Comparison of ENCODE assay signal across 25 mouse cellular contexts in genomic region chr1:86834988-86835387, GRCm38 (mm10).
DNase-seq lines count a peak whose midpoint lies in the region; ATAC-seq and TF ChIP-seq lines count a peak whose summit lies in the region.
"Had no signal": no experiment of that assay in that cellular context is flagged by ENCODE, and none has a peak within 500 bp of the region (broad histone marks: within the 10 kb centered on the region; RNA-seq: fewer than 3 reads in every experiment).

No protein-coding gene starts in this region.

- H3K27me3 ChIP-seq in heart, embryonic 16.5 days (ENCODE audit: control insufficient read depth, insufficient read depth, low read length): no peaks in the 10 kb centered on the region
- H3K27me3 ChIP-seq: embryonic facial prominence, embryonic 13.5 days; forebrain, embryonic 15.5 days; Patski had no signal

- 46% methylated on average over 2 of the region's 2 CpGs for WGBS in heart, embryonic 16.5 days
- 65% methylated on average over 2 of the region's 2 CpGs for WGBS in olfactory bulb, adult 2 months

- no peak overlapping the region for H3K4me3 ChIP-seq in heart, embryonic 16.5 days (ENCODE audit: low read length)
- no peak overlapping the region for H3K4me3 ChIP-seq in layer of hippocampus, adult 2 months
- H3K4me3 ChIP-seq in olfactory bulb, adult 2 months (ENCODE audit: insufficient read depth, low read depth, low read length): no peak overlapping the region
- H3K4me3 ChIP-seq: embryonic facial prominence, embryonic 13.5 days; forebrain, embryonic 10.5 days; forebrain, embryonic 15.5 days had no signal

- no peaks in the 10 kb centered on the region for H3K36me3 ChIP-seq in heart, embryonic 16.5 days (ENCODE audit: control insufficient read depth, insufficient read depth)
- H3K36me3 ChIP-seq: embryonic facial prominence, embryonic 13.5 days; forebrain, embryonic 10.5 days; forebrain, embryonic 15.5 days had no signal

- 0 out of 2 replicates have a peak, but pooled peaks have one; percentile 37 for ATAC-seq in heart, embryonic 16.5 days (replicated peaks; ENCODE audit: extremely low read depth, insufficient read depth, low FRiP score)
- ATAC-seq: forebrain, embryonic 15.5 days; Patski had no signal

- DNase-seq in heart, adult 11 months: no peak
- DNase-seq in layer of hippocampus, adult 2 months (ENCODE audit: low spot score in 2 of 2): peak in 1 of 2 experiments; percentile 7
- DNase-seq in layer of hippocampus, postnatal 25 days (ENCODE audit: extremely low spot score in 1 of 2, low spot score in 1 of 2): no peak
- peak; percentile 72 for DNase-seq in brain, adult 2 months (ENCODE audit: low read depth, low spot score)
- DNase-seq in cerebellum, postnatal 10 days: no peak
- DNase-seq: adrenal gland, postnatal 10 days; cerebellum, adult 11 months; cerebellum, adult 9-10 months; kidney, adult 18-20 months; liver; lung, adult 2 months; lung, postnatal 10 days; midbrain, embryonic 14.5 days; right cerebral cortex, postnatal 4 days; thymus, adult 2 months; thymus, postnatal 36 days had no signal

- peaks cover 10% of the 10 kb centered on the region for H3K4me1 ChIP-seq in heart, embryonic 16.5 days (ENCODE audit: control insufficient read depth, insufficient read depth, low read length)
- H3K4me1 ChIP-seq in olfactory bulb, adult 2 months (ENCODE audit: control insufficient read depth, insufficient read depth, low read length): peaks cover 3% of the 10 kb centered on the region; the same call in 1 of the 2 replicates
- H3K4me1 ChIP-seq: embryonic facial prominence, embryonic 13.5 days; forebrain, embryonic 10.5 days; forebrain, embryonic 15.5 days had no signal

- no peaks in the 10 kb centered on the region for H3K9me3 ChIP-seq in heart, embryonic 16.5 days (replicated peaks; ENCODE audit: control insufficient read depth, low read length)
- H3K9me3 ChIP-seq: embryonic facial prominence, embryonic 13.5 days; forebrain, embryonic 10.5 days; forebrain, embryonic 15.5 days had no signal

- TF ChIP-seq CTCF in layer of hippocampus, adult 2 months (conservative IDR thresholded peaks at IDR 0.05): no peak
- no peak for TF ChIP-seq CTCF in olfactory bulb, adult 2 months (IDR thresholded peaks at IDR 0.05; ENCODE audit: insufficient read depth, low read depth, low read length)

- TF ChIP-seq POLR2A in olfactory bulb, adult 2 months (IDR thresholded peaks at IDR 0.05; ENCODE audit: insufficient read depth, low read depth, low read length): no peak

- no peak overlapping the region for H3K4me2 ChIP-seq in heart, embryonic 16.5 days (ENCODE audit: low read depth, low read length)
- H3K4me2 ChIP-seq: embryonic facial prominence, embryonic 13.5 days; forebrain, embryonic 15.5 days; hindbrain, embryonic 14.5 days had no signal

- H3K9ac ChIP-seq in heart, embryonic 16.5 days (ENCODE audit: low read length): no peak overlapping the region
- H3K9ac ChIP-seq: embryonic facial prominence, embryonic 13.5 days; forebrain, embryonic 15.5 days; hindbrain, embryonic 14.5 days; liver, embryonic 14.5 days had no signal

- H3K27ac ChIP-seq in heart, embryonic 16.5 days (ENCODE audit: low read length): no peak overlapping the region
- H3K27ac ChIP-seq in layer of hippocampus, adult 2 months: peak overlapping the region; percentile 84
- H3K27ac ChIP-seq in olfactory bulb, adult 2 months (ENCODE audit: insufficient read depth, low read depth, low read length): 0 out of 2 replicates have a peak overlapping the region, but pooled peaks have one; percentile 7
- H3K27ac ChIP-seq: embryonic facial prominence, embryonic 13.5 days; forebrain, embryonic 10.5 days; forebrain, embryonic 15.5 days; hindbrain, embryonic 14.5 days; liver, embryonic 14.5 days; stomach, postnatal 0 days had no signal
